Mouse (Mus musculus): ENCODE results near the gene Rxra. TPM values are rescaled to one million over a fixed set of nuclear protein-coding genes. Genes with fewer than 3 reads are reported as not detected.
A peak's percentile ranks its signal among the peaks of the same experiment; 100 is the strongest.

Gene Rxra
- polyA plus RNA-seq (2012; rRNA removed) = 12.3 and 16.0 TPM in 2 replicates

DNA sequence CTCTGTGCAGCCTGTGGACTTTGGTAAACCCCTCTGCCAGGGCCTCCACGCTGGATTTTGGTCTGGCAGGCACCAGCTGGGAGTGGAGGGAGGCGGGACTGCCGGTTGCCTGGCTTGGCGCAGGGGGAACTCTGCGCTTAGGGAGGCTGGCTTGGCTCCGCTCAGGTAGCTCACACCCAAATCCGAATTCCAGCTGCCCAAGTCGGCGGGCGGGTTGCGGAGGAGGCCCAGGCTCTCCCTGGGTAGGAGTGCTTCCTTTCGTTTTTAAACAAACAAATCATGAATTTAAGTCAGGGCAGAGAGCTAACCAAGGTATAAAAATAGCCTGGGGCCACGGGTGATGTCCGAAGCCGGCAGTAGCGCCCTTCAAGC is at the start of gene Rxra:
Gene Rxra, plus strand, starts transcription at position 335 of the 372 bp plus-strand sequence.
- no peak for DNase-seq (ENCODE audit: extremely low spot score in 1 of 2, low spot score in 1 of 2)

GRCm38 (mm10) chr2:27626604-27627003 is 49.6 kb upstream of the Rxra start:
- DNase-seq (ENCODE audit: extremely low spot score in 1 of 2, low spot score in 1 of 2) = no peak

- DNase-seq (ENCODE audit: extremely low spot score in 1 of 2, low spot score in 1 of 2) = no peak
Measured at GRCm38 (mm10) chr2:27630601-27631285, 45.5 kb upstream of the Rxra start.

DNA sequence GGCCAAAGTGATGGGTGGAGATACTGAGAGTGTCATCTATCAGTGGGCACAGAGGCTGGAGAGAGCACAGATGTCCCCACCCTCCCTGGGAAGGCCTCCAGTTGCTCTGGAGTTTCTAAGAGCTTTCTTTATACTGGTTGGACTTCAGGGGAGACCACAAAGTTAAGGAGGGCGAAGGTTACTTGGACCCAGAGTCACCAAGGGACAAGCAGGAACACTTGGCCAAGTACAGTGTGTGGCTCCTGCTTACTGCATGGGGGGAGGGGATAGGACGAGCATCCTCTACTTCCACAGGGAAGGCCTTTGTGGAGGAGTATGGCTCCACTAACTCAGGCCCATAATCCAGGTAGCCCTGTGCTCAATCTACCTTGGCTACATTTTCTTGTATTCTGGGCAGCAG is 42.8 kb upstream of the Rxra start:
- DNase-seq (ENCODE audit: extremely low spot score in 1 of 2, low spot score in 1 of 2) = no peak

GRCm38 (mm10) chr2:27634018-27634417 is 42.2 kb upstream of the Rxra start:
- no peak for DNase-seq (ENCODE audit: extremely low spot score in 1 of 2, low spot score in 1 of 2)

DNA sequence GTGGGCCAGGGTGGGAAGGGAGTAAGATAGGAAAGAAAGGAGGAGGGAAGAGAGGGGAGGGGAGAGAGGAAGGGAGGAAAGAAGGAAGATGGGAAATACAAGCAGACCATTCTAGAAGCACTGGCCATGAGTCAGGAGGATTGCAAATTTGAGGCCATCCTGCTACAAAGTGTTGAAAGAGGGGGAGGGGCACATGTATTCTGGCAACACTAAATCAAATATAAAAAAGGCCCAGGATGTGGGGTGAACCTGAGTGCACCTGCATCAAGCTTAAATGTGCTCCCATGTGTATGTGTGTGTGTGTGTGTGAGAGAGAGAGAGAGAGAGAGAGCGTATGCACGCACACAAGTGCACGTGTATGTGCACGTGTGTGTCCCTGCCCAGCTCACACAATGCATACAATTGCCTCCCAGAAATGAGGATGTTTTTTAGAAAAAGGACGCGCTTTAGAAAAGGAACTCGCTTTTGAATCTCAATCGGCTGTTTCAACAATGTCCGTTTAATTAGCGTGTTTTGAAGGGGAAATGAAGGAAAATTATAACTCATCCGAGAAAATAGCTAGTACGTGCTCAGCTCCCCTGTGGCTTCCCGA is 41.0 kb upstream of the Rxra start:
- DNase-seq (ENCODE audit: extremely low spot score in 1 of 2, low spot score in 1 of 2) = no peak

DNA sequence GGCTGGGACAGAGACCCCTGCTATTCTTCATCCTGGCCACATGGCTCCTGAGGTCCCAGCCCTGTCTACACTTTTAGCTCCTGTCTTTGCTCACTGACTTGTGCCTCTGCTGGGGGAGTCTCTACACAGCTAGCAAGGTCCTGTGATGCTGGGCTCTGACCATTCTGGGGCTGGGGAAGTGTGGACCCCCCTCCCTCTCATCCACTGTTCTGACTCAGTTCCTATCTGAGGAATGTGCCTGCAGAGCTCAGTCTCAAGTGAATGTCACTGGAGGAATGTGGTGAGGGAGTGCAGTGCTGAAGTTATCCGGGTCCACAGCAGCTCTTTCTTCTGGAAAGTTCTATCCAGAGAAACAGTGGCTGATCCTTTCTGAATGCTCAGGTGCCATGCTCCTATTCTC is 39.4 kb upstream of the Rxra start:
- no peak for DNase-seq (ENCODE audit: extremely low spot score in 1 of 2, low spot score in 1 of 2)

- peak in 1 of 2 experiments; percentile 11 for DNase-seq (ENCODE audit: extremely low spot score in 1 of 2, low spot score in 1 of 2)
Measured at GRCm38 (mm10) chr2:27637281-27637896, 38.9 kb upstream of the Rxra start.

- peak in 1 of 2 experiments; percentile 49 for DNase-seq (ENCODE audit: extremely low spot score in 1 of 2, low spot score in 1 of 2)
Measured at GRCm38 (mm10) chr2:27639631-27640334, 36.5 kb upstream of the Rxra start.

DNA sequence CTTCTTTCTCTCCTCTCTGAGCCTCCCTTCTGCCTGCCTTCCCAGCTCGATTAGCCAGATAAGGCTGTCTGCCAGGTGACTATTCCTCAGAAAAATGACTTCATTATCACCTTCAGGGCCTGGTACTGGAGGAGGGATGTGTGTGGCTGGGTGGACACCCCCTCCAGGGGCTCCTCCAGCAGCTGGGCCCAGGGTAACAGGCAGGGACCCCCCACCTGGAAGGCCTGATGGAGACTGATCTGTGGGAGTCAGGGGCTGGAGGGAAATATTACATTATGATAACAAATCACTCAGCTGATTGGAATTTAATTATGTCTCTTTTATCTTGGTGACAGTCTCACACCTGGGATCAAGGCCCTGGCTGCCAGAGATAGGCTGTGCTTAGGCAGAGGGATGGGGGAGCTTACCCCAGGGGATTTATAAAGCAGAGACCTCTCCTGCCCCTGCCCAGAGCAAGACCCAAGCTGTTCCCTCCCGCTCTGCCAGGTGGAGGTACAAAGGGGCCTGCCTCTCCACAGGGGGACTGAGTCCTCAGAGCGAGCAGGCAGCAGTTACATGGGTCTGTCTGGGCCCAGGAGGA is 35.2 kb upstream of the Rxra start:
- no peak for DNase-seq (ENCODE audit: extremely low spot score in 1 of 2, low spot score in 1 of 2)

- no peak for DNase-seq (ENCODE audit: extremely low spot score in 1 of 2, low spot score in 1 of 2)
Measured at GRCm38 (mm10) chr2:27644547-27645120, 31.6 kb upstream of the Rxra start.

- DNase-seq (ENCODE audit: extremely low spot score in 1 of 2, low spot score in 1 of 2) = no peak
Measured at GRCm38 (mm10) chr2:27645471-27645870, 30.8 kb upstream of the Rxra start.

- DNase-seq (ENCODE audit: extremely low spot score in 1 of 2, low spot score in 1 of 2) = no peak
Measured at GRCm38 (mm10) chr2:27649862-27650661, 26.2 kb upstream of the Rxra start.

- no peak for DNase-seq (ENCODE audit: extremely low spot score in 1 of 2, low spot score in 1 of 2)
Measured at GRCm38 (mm10) chr2:27650991-27651390, 25.2 kb upstream of the Rxra start.

GRCm38 (mm10) chr2:27653496-27654030 is 22.7 kb upstream of the Rxra start:
- no peak for DNase-seq (ENCODE audit: extremely low spot score in 1 of 2, low spot score in 1 of 2)

DNA sequence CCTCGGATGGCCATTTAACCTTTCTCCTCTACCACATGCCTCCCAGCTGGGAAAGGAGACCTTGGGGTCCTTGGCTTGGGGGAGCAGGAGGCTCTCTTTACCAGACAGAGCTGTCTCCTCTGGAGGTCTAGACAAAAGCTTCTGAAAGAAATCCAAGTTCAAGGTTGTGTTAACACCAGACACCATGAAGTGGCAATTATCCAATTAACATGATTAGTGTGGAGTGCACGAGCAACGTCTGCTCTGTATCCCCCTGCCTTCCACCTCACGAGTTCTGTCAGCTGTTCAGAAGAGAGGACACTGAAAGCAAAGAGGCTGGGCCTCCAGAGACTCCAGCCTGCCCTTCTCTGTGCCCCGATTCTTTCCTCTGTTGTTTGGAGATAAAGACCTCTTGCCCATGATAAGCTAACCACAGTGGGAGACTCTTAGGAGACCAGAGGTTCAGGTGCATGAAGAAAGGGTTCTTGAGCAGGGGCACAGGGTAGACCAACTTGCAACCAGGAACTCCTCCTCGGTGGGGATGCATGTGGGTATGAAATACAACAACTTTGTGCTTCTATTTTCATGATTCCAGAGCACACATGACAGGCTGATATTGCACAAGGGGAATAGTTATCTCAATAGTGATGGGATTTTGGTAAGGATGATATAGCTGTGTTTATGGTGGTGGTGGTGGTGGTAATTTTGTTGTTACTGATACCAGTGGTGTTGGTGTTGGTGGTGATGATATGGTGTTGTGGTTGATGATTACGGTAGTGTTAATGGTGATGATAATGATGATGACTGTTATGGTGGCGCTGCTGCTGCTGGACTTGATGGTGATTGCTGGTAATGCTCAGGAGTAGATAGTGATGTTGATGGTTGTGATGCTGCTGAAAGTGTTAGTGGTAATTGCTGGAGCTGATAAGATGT is 21.7 kb upstream of the Rxra start:
- DNase-seq (ENCODE audit: extremely low spot score in 1 of 2, low spot score in 1 of 2) = no peak

- DNase-seq (ENCODE audit: extremely low spot score in 1 of 2, low spot score in 1 of 2) = no peak
Measured at GRCm38 (mm10) chr2:27656576-27656975, 19.7 kb upstream of the Rxra start.

- no peak for DNase-seq (ENCODE audit: extremely low spot score in 1 of 2, low spot score in 1 of 2)
Measured at GRCm38 (mm10) chr2:27665284-27665683, 11.0 kb upstream of the Rxra start.

- no peak for DNase-seq (ENCODE audit: extremely low spot score in 1 of 2, low spot score in 1 of 2)
Measured at GRCm38 (mm10) chr2:27666719-27667118, 9.5 kb upstream of the Rxra start.

All from frontal cortex, adult 2 months (tissue).